Mouse (Mus musculus): ENCODE results near the gene Mllt10. TPM values are rescaled to one million over a fixed set of nuclear protein-coding genes. Genes with fewer than 3 reads are reported as not detected.

Gene Mllt10
- polyA plus RNA-seq, 1 experiment from 2014 or later, result 20.7 TPM

DNA sequence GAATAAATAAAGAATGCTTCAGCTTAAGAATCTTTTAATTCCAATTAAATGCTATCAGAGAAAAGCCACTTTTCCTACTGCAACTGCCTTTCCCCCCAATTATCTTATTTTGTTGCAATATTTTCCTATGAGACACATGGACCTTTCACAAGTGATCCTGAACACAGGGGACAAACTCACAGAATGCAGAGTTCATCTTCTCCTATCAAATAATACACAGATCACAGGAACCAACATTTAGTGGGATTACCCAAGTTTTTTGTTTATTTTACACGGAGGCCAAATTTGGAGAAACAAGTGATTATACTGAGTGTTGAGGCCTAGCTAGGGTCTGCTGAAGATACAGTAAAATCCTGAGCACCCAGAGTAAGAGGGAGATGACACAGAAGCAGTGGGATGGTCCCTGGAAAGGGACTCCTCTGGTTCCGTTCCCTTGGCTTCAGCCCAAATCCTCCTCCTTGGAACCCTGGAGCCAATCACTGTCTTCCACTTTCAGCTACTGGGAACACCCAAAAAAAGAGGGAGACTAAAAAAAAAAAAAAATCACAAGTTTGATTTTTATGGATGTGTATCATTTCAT lies 996 bp upstream of the Mllt10 start:
- peaks cover 21% of the 10 kb centered on the region for H3K4me1 ChIP-seq (ENCODE audit: insufficient read depth)
- DNase-seq, result no peak
- H3K4me2 ChIP-seq (ENCODE audit: low read depth, low read length), result no peak overlapping the region
- H3K36me3 ChIP-seq (replicated peaks; ENCODE audit: insufficient read depth, low read length), result no peaks in the 10 kb centered on the region
- no peak for ATAC-seq
- no peaks in the 10 kb centered on the region for H3K9me3 ChIP-seq (ENCODE audit: low read length)
- 56% methylated on average over 2 of the region's 2 CpGs for WGBS (ENCODE audit: insufficient replicate concordance)
- H3K27me3 ChIP-seq (ENCODE audit: insufficient read depth, low read length), result peaks cover 16% of the 10 kb centered on the region
- H3K27ac ChIP-seq (ENCODE audit: low read depth), result no peak overlapping the region
- no peak overlapping the region for H3K4me3 ChIP-seq (ENCODE audit: low read depth, low read length)
- TF ChIP-seq EP300 (IDR thresholded peaks at IDR 0.05; ENCODE audit: low read depth), result no peak
- no peak for TF ChIP-seq CTCF (IDR thresholded peaks at IDR 0.05; ENCODE audit: low read depth)
- no peak overlapping the region for H3K9ac ChIP-seq (replicated peaks)

DNA sequence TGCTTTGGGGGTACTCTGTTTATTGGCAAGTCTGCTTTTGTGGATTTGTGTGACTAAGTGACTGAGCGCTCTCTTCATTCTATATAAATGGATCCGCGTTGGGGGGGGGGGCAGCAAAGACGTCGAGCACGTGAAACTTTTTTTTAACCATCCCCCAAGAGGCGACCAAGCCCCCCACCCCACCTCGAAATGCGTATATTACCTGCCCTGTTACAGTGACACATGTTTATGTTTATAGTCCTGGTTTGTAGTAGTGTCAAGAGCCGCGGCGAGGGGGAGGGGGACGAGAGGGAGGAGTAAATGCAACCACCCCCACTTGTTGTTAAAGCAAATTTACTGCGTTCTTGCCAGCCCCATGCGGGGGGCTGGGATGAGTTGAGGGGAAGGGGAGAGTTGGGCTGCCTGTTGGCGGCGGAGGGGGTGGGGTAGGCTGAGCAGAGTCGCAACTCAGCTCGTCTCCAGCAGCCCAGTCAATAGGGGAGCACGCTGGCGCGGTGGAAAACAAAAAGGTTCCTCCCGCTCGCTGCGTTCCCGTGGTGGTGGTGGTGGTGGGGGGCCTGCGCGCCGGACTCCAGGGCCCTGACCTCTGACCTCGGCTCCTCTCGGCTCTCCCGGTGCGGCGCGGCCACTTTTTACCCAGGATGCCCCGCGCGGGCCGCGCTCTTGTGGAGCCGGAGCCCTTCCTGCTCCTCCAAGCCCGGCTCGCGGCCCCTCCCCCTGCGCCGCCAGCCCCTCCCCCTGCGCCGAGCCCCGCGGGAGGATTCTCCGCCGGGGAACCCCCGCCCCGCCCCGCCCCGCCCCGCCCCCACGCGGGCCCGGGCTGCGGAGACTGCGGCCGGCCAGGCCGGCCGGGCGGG lies 1.1 kb downstream of the Mllt10 start:
- 0% methylated on average over 45 of the region's 66 CpGs for WGBS (ENCODE audit: insufficient replicate concordance)

DNA sequence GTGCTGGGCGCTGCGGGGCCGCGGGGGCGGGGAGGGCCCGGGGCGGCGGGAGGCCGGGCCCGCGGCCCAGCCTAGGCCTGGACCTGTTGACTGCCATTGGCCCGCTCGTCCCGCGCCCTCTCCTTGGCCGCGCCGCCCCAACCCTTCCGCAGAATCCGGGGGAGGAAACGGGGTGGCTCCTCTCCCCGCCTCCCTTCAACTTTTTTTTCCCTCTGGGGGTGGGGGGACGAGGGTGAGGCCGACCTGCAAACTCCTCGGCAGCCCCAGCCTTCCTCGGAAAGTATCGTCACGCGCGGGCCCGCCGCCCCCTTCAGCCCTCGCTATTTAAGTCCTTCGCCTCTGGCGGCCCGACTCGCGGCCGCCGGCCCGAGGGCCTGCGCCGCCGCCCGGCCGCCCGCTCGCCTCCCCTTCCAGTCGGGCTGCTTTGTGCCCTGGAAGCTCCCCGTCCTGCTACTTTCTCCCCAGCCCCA lies 1.8 kb downstream of the Mllt10 start:
- Histone ChIP-seq H3K36me3 (replicated peaks; ENCODE audit: insufficient read depth, low read length) (no peaks in the 10 kb centered on the region), H3K27ac (ENCODE audit: low read depth) (peak overlapping the region; percentile 100), H3K27me3 (ENCODE audit: insufficient read depth, low read length) (no peaks in the 10 kb centered on the region), H3K4me2 (ENCODE audit: low read depth, low read length) (peak overlapping the region; percentile 91), H3K9me3 (ENCODE audit: low read length) (no peaks in the 10 kb centered on the region), H3K4me3 (ENCODE audit: low read depth, low read length) (peak overlapping the region; percentile 81), H3K4me1 (ENCODE audit: insufficient read depth) (peaks cover 12% of the 10 kb centered on the region; the same call in 1 of the 2 replicates), H3K9ac (replicated peaks) (peak overlapping the region; percentile 91)
- DNase-seq (peak; percentile 91), ATAC-seq (peak; percentile 93)
- TF ChIP-seq CTCF (IDR thresholded peaks at IDR 0.05; ENCODE audit: low read depth), result no peak
- TF ChIP-seq EP300 (IDR thresholded peaks at IDR 0.05; ENCODE audit: low read depth), result no peak
- WGBS (ENCODE audit: insufficient replicate concordance), result 4% methylated on average over 34 of the region's 50 CpGs

More for the DNA sequence above, 1.1 kb downstream of the Mllt10 start:
- peak overlapping the region; percentile 91 for H3K4me2 ChIP-seq (ENCODE audit: low read depth, low read length)
- peak overlapping the region; percentile 81 for H3K4me3 ChIP-seq (ENCODE audit: low read depth, low read length)
- no peaks in the 10 kb centered on the region for H3K36me3 ChIP-seq (replicated peaks; ENCODE audit: insufficient read depth, low read length)
- no peak for TF ChIP-seq CTCF (IDR thresholded peaks at IDR 0.05; ENCODE audit: low read depth)
- 0 out of 2 replicates have a peak, but pooled peaks have one; percentile 18 for TF ChIP-seq EP300 (IDR thresholded peaks at IDR 0.05; ENCODE audit: low read depth)
- H3K27ac ChIP-seq (ENCODE audit: low read depth), result peak overlapping the region; percentile 100
- peak; percentile 98 for DNase-seq
- peaks cover 12% of the 10 kb centered on the region; the same call in 1 of the 2 replicates for H3K4me1 ChIP-seq (ENCODE audit: insufficient read depth)
- peak overlapping the region; percentile 91 for H3K9ac ChIP-seq (replicated peaks)
- no peaks in the 10 kb centered on the region for H3K9me3 ChIP-seq (ENCODE audit: low read length)
- peaks cover 4% of the 10 kb centered on the region; the same call in 1 of the 2 replicates for H3K27me3 ChIP-seq (ENCODE audit: insufficient read depth, low read length)
- peak; percentile 90 for ATAC-seq

DNA sequence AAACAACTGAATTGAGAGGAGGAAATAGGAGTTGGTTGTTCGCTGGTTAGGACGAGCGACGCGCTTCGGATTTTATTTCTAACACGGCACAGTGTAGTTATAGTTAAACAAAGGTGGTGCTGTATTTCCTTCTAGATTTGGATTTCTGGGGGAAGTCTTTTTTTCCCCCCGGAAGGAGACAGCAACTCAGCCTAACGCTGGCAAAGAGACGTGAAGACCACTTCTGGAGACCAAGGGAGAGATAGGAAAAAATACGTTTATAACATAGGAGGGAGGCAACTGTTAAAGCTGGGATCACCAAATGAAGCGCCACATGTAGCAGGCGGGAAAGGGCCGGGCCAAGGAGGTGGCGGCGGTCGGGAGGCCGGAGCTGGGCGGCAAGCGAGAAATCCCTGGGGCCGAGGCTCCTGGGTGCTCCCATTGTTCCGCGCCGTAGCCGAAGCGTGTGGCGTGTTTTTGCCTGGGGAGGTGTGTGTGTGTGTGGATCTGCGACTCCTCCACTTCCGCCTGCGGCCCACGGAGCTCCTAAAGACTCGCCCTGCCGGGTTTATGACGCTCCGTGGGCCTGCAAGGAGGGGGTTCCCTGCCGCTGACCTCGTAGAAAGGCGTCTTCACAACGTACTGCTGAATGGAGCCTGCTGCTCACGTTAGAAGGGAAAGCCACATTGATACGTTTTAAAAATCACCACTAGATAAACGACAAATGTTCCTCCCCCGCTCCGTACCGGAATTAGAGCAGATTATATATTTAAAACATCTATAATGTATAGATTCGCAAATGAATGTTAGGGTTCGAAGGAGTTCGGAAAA lies 2.5 kb downstream of the Mllt10 start:
- DNase-seq (peak; percentile 73), ATAC-seq (no peak)
- WGBS (ENCODE audit: insufficient replicate concordance), result 1% methylated on average over 48 of the region's 48 CpGs

DNA sequence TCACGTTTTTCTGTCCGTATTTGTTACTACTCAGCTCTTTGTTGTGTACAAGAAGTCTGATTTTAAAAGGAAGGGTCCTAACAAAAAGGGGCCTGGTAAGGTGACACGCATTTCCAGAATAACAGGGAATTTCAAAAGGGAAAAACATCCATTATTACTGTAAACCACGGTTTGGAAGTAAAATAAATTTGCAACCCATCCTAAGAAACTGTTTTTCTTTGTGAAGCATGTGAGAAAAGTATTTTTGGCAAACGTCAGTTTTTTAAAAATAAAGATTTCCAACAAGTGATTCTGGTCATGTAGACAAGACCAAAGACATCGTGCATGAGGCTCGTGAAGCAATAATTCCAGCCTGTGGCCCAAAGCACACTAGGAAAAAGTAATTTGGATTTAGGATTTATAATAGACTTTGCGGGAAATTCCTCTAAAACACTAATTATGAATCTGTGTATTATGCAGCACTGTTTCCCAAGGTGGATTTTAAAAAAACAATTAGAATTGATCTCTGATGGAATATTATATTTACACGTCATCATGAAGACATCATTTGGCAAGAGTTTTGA lies 3.2 kb downstream of the Mllt10 start:
- WGBS (ENCODE audit: insufficient replicate concordance), result 30% methylated on average over 9 of the region's 9 CpGs
- Histone ChIP-seq H3K4me1 (ENCODE audit: insufficient read depth) (peaks cover 12% of the 10 kb centered on the region; the same call in 1 of the 2 replicates), H3K4me3 (ENCODE audit: low read depth, low read length) (peak overlapping the region; percentile 81), H3K9me3 (ENCODE audit: low read length) (no peaks in the 10 kb centered on the region), H3K27me3 (ENCODE audit: insufficient read depth, low read length) (no peaks in the 10 kb centered on the region), H3K27ac (ENCODE audit: low read depth) (peak overlapping the region; percentile 100), H3K36me3 (replicated peaks; ENCODE audit: insufficient read depth, low read length) (no peaks in the 10 kb centered on the region), H3K9ac (replicated peaks) (peak overlapping the region; percentile 91), H3K4me2 (ENCODE audit: low read depth, low read length) (peak overlapping the region; percentile 91)
- TF ChIP-seq EP300 (IDR thresholded peaks at IDR 0.05; ENCODE audit: low read depth) (no peak), CTCF (IDR thresholded peaks at IDR 0.05; ENCODE audit: low read depth) (no peak)
- DNase-seq (no peak), ATAC-seq (no peak)

More for the DNA sequence above, 2.5 kb downstream of the Mllt10 start:
- Histone ChIP-seq H3K9me3 (ENCODE audit: low read length) (no peaks in the 10 kb centered on the region), H3K4me2 (ENCODE audit: low read depth, low read length) (peak overlapping the region; percentile 91), H3K36me3 (replicated peaks; ENCODE audit: insufficient read depth, low read length) (no peaks in the 10 kb centered on the region), H3K27me3 (ENCODE audit: insufficient read depth, low read length) (no peaks in the 10 kb centered on the region), H3K4me3 (ENCODE audit: low read depth, low read length) (peak overlapping the region; percentile 81), H3K4me1 (ENCODE audit: insufficient read depth) (peaks cover 12% of the 10 kb centered on the region; the same call in 1 of the 2 replicates), H3K9ac (replicated peaks) (peak overlapping the region; percentile 91), H3K27ac (ENCODE audit: low read depth) (peak overlapping the region; percentile 100)
- TF ChIP-seq CTCF (IDR thresholded peaks at IDR 0.05; ENCODE audit: low read depth), result no peak
- no peak for TF ChIP-seq EP300 (IDR thresholded peaks at IDR 0.05; ENCODE audit: low read depth)

All from liver, postnatal 0 days (tissue).